Mouse (Mus musculus): Measurements from ENCODE around the gene Slc1a7. TPM values are rescaled to one million over a fixed set of nuclear protein-coding genes. Genes with fewer than 3 reads are reported as not detected.

Gene Slc1a7
- polyA plus RNA-seq, 2 experiments = 0.03 TPM; not detected in 1

DNA sequence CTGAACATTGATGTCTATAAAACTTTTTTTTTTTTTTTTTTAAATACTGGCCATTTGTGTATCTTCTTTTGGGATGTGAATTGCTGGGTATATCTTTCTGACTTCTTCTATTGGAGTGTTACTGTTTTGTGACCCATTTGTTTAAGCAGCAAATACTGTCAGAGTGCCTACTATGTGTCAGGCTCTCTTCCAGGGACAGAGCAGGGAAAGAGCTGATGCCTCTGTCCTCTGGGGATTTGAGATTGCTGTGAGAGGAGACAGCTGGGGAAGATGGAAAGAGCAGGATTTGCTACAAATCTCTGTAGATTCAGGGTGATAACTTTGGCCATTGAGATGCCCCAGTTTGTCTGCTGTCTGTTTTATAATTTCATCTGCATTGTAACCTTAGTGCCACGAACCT lies 31.2 kb downstream of the Slc1a7 start:
- Histone ChIP-seq H3K4me3 (ENCODE audit: insufficient read depth in 1 of 2, low read depth in 2 of 2, low read length in 2 of 2) (no peak overlapping the region), H3K9ac (replicated peaks) (no peak overlapping the region), H3K27ac (no peak overlapping the region), H3K27me3 (ENCODE audit: control insufficient read depth, insufficient read depth, low read length) (no peaks in the 10 kb centered on the region), H3K9me3 (ENCODE audit: control insufficient read depth, low read length) (no peaks in the 10 kb centered on the region), H3K4me1 (replicated peaks; ENCODE audit: control insufficient read depth in 2 of 2, insufficient read depth in 2 of 2, low read length in 1 of 2) (no peaks in the 10 kb centered on the region), H3K36me3 (replicated peaks; ENCODE audit: control insufficient read depth, insufficient read depth, low read depth) (no peaks in the 10 kb centered on the region), H3K4me2 (ENCODE audit: low read depth) (no peak overlapping the region)
- 29% methylated on average over 1 of the region's 1 CpGs for WGBS (ENCODE audit: insufficient replicate concordance)
- ATAC-seq (ENCODE audit: insufficient read depth) (no peak), DNase-seq (ENCODE audit: low read depth in 3 of 3, low spot score in 3 of 3) (no peak)
- TF ChIP-seq CTCF (IDR thresholded peaks at IDR 0.05; ENCODE audit: low read depth) (no peak), EP300 (IDR thresholded peaks at IDR 0.05; ENCODE audit: low read depth) (no peak)

DNA sequence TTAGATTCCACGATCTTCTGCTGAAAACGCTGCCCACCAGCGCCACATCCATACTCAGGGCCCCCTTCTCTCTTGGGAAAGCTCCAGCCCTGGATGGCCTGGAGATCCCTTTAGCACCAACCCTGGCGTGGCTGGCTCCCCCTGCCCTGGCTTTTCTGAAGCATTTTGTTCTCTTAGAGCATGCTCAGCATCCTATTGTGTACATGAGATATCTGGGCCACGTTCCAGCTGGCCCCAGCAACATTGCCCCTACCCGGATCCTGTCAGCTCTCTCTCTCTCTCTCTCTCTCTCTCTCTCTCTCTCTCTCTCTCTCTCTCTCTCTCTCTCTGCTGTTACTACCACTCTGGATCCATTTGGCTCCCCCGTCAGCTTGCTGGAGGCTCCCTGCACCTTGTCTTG lies 37.2 kb downstream of the Slc1a7 start:
- TF ChIP-seq CTCF (IDR thresholded peaks at IDR 0.05; ENCODE audit: low read depth) (no peak), EP300 (IDR thresholded peaks at IDR 0.05; ENCODE audit: low read depth) (no peak)
- H3K4me1 ChIP-seq (replicated peaks; ENCODE audit: control insufficient read depth in 2 of 2, insufficient read depth in 2 of 2, low read length in 1 of 2) = no peaks in the 10 kb centered on the region
- H3K36me3 ChIP-seq (replicated peaks; ENCODE audit: control insufficient read depth, insufficient read depth, low read depth) = no peaks in the 10 kb centered on the region
- no peak overlapping the region for H3K27ac ChIP-seq
- H3K4me3 ChIP-seq (ENCODE audit: insufficient read depth in 1 of 2, low read depth in 2 of 2, low read length in 2 of 2) = no peak overlapping the region
- ATAC-seq (ENCODE audit: insufficient read depth) = no peak
- H3K27me3 ChIP-seq (ENCODE audit: control insufficient read depth, insufficient read depth, low read length) = no peaks in the 10 kb centered on the region
- DNase-seq (ENCODE audit: low read depth in 3 of 3, low spot score in 3 of 3) = no peak
- WGBS (ENCODE audit: insufficient replicate concordance) = 52% methylated on average over 7 of the region's 7 CpGs
- no peak overlapping the region for H3K4me2 ChIP-seq (ENCODE audit: low read depth)
- no peaks in the 10 kb centered on the region for H3K9me3 ChIP-seq (ENCODE audit: control insufficient read depth, low read length)
- no peak overlapping the region for H3K9ac ChIP-seq (replicated peaks)

DNA sequence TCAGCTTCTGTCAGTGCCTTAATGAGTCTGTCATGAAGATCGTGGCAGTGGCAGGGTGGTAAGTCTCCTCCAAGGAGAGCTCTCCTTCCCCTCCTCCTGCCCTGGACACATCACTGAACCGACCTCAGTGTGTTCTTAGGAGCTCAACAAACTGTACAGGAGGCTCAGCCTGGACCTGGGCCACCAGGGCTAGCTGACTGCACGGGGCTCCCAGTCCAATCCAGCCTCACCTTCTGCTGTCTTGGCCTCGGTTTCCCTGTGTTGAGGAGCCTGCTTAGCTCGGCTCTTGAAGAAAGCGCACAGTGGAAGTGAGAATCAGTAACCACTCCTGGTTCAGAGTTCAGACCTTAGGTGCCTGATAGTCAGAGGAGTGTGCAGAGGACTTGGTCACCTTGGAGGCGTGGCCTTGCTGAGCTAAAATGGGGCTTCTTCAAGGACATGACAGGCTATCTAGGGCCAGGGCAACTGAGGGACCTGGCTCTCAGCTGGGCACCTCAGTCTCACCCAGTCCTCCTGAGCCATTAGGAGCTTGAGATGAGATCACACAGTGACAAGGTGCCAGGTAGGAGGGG lies 39.5 kb downstream of the Slc1a7 start:
- Histone ChIP-seq H3K9me3 (ENCODE audit: control insufficient read depth, low read length) (no peaks in the 10 kb centered on the region), H3K27me3 (ENCODE audit: control insufficient read depth, insufficient read depth, low read length) (no peaks in the 10 kb centered on the region), H3K4me2 (ENCODE audit: low read depth) (no peak overlapping the region), H3K27ac (no peak overlapping the region), H3K36me3 (replicated peaks; ENCODE audit: control insufficient read depth, insufficient read depth, low read depth) (no peaks in the 10 kb centered on the region), H3K4me3 (ENCODE audit: insufficient read depth in 1 of 2, low read depth in 2 of 2, low read length in 2 of 2) (no peak overlapping the region), H3K9ac (replicated peaks) (no peak overlapping the region), H3K4me1 (replicated peaks; ENCODE audit: control insufficient read depth in 2 of 2, insufficient read depth in 2 of 2, low read length in 1 of 2) (no peaks in the 10 kb centered on the region)
- ATAC-seq (ENCODE audit: insufficient read depth) (no peak), DNase-seq (ENCODE audit: low read depth in 3 of 3, low spot score in 3 of 3) (no peak)
- TF ChIP-seq CTCF (IDR thresholded peaks at IDR 0.05; ENCODE audit: low read depth) (no peak), EP300 (IDR thresholded peaks at IDR 0.05; ENCODE audit: low read depth) (no peak)
- WGBS (ENCODE audit: insufficient replicate concordance) = 58% methylated on average over 6 of the region's 7 CpGs

DNA sequence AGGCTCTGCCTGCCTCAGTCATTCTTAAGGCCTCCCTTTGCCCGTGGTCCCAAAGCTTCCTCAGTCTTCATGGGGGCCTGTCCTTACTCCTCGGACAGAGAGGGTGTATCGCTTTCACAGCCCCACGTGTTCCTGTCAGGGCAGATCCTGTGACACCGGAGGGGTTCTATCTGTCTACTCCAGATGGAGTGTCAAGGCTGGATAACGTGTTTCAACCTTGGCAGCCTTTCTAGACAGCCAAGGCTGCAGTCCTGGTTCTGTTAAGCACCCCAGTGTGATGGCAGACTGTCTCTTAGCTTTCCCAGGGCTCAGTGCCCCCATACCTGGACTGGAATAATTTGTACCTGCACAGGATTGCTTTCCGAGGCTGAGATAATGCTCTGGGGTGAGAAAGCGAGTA lies 40.4 kb downstream of the Slc1a7 start:
- peak; percentile 70; the same call in 1 of the 2 replicates for ATAC-seq (ENCODE audit: insufficient read depth)

DNA sequence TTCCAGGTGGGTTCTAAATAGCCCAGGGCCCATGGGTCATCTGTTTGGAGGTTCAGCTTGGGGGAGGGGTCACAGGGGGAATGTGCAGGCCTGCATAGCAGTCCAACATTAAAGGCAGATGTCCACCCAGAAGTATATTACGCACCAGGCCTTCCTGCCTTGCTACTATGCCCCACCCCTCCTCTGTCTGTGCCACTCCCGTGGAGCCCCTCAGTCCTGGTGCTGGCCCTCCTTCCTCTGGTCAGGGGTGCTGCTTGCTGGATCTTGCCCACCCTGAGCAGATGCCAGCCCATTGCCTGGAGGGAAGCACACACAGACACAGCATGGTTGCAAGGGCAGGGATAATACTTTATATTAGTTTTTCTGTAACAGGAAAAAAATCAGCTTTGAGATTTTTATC lies 46.3 kb downstream of the Slc1a7 start:
- H3K27me3 ChIP-seq (ENCODE audit: control insufficient read depth, insufficient read depth, low read length) = no peaks in the 10 kb centered on the region
- ATAC-seq (ENCODE audit: insufficient read depth) (no peak), DNase-seq (ENCODE audit: low read depth in 3 of 3, low spot score in 3 of 3) (no peak)
- H3K4me3 ChIP-seq (ENCODE audit: insufficient read depth in 1 of 2, low read depth in 2 of 2, low read length in 2 of 2) = no peak overlapping the region
- no peak overlapping the region for H3K27ac ChIP-seq
- 54% methylated on average over 2 of the region's 2 CpGs for WGBS (ENCODE audit: insufficient replicate concordance)
- H3K9ac ChIP-seq (replicated peaks) = no peak overlapping the region
- H3K4me1 ChIP-seq (replicated peaks; ENCODE audit: control insufficient read depth in 2 of 2, insufficient read depth in 2 of 2, low read length in 1 of 2) = no peaks in the 10 kb centered on the region
- H3K9me3 ChIP-seq (ENCODE audit: control insufficient read depth, low read length) = no peaks in the 10 kb centered on the region
- no peak overlapping the region for H3K4me2 ChIP-seq (ENCODE audit: low read depth)
- H3K36me3 ChIP-seq (replicated peaks; ENCODE audit: control insufficient read depth, insufficient read depth, low read depth) = no peaks in the 10 kb centered on the region
- TF ChIP-seq EP300 (IDR thresholded peaks at IDR 0.05; ENCODE audit: low read depth) = no peak

More for the DNA sequence above, 40.4 kb downstream of the Slc1a7 start:
- Histone ChIP-seq H3K4me1 (replicated peaks; ENCODE audit: control insufficient read depth in 2 of 2, insufficient read depth in 2 of 2, low read length in 1 of 2) (no peaks in the 10 kb centered on the region), H3K4me2 (ENCODE audit: low read depth) (no peak overlapping the region), H3K9ac (replicated peaks) (no peak overlapping the region), H3K27ac (no peak overlapping the region), H3K4me3 (ENCODE audit: insufficient read depth in 1 of 2, low read depth in 2 of 2, low read length in 2 of 2) (no peak overlapping the region), H3K36me3 (replicated peaks; ENCODE audit: control insufficient read depth, insufficient read depth, low read depth) (no peaks in the 10 kb centered on the region), H3K27me3 (ENCODE audit: control insufficient read depth, insufficient read depth, low read length) (no peaks in the 10 kb centered on the region), H3K9me3 (ENCODE audit: control insufficient read depth, low read length) (no peaks in the 10 kb centered on the region)
- 42% methylated on average over 8 of the region's 8 CpGs for WGBS (ENCODE audit: insufficient replicate concordance)
- no peak for TF ChIP-seq CTCF (IDR thresholded peaks at IDR 0.05; ENCODE audit: low read depth)
- TF ChIP-seq EP300 (IDR thresholded peaks at IDR 0.05; ENCODE audit: low read depth) = no peak
- no peak for DNase-seq (ENCODE audit: low read depth in 3 of 3, low spot score in 3 of 3)
